Mouse (Mus musculus): ENCODE results near the gene Ddx21. TPM values are rescaled to one million over a fixed set of nuclear protein-coding genes. Genes with fewer than 3 reads are reported as not detected.
A peak's percentile ranks its signal among the peaks of the same experiment; 100 is the strongest.

Gene Ddx21
- total and polyA plus RNA-seq, 3 experiments = 114 to 327 (median 145) TPM

GRCm38 (mm10) chr10:62550787-62551300, 51.2 kb downstream of the Ddx21 start:
- in situ Hi-C loops (cut with MboI; ENCODE audit: low pct_ligation_motif_present, low pct_unique_long_range_greater_than_20kb, low sequenced_read_pairs) (no loop called here), dilution Hi-C loops (cut with MboI; ENCODE audit: extremely low pct_ligation_motif_present, extremely low pct_unique_long_range_greater_than_20kb, low sequenced_read_pairs) (no loop called here)
- H3K9ac ChIP-seq (ENCODE audit: insufficient read depth, low read depth) = no peak overlapping the region
- H3K27ac ChIP-seq (ENCODE audit: insufficient read depth, low read depth) = no peak overlapping the region
- no peak overlapping the region for H3K4me2 ChIP-seq (ENCODE audit: insufficient read depth, low read depth, poor library complexity, severe bottlenecking)
- no peak for DNase-seq (ENCODE audit: extremely low read depth)
- no peaks in the 10 kb centered on the region for H3K27me3 ChIP-seq (replicated peaks)
- no peaks in the 10 kb centered on the region for H3K79me2 ChIP-seq (replicated peaks; ENCODE audit: control insufficient read depth, extremely low read depth, insufficient read depth, poor library complexity, severe bottlenecking)
- H3K36me3 ChIP-seq (replicated peaks in 1 of 2; ENCODE audit: control insufficient read depth in 1 of 2, insufficient read depth in 1 of 2, low read length in 1 of 2) = peaks cover 0 to 2% of the 10 kb centered on the region in 2 experiments
- H3K9me3 ChIP-seq (replicated peaks; ENCODE audit: low read length) = no peaks in the 10 kb centered on the region
- H3K4me3 ChIP-seq (replicated peaks in 1 of 3; ENCODE audit: low read depth in 2 of 3, low read length in 2 of 3, poor library complexity in 1 of 3) = no peak overlapping the region
- TF ChIP-seq ETS1 (conservative IDR thresholded peaks at IDR 0.05; ENCODE audit: low read depth, low read length) (no peak), HCFC1 (IDR thresholded peaks at IDR 0.05; ENCODE audit: low read depth, low read length) (no peak), UBTF (IDR thresholded peaks at IDR 0.05; ENCODE audit: low read depth, low read length) (no peak), SMC3 (IDR thresholded peaks at IDR 0.05; ENCODE audit: low read depth, low read length) (no peak), CTCF (conservative IDR thresholded peaks at IDR 0.05 in 1 of 2, IDR thresholded peaks at IDR 0.05 in 1 of 2; ENCODE audit: low read depth in 2 of 2, low read length in 2 of 2) (no peak), IRF4 (IDR thresholded peaks at IDR 0.05; ENCODE audit: low read depth, low read length) (no peak), TCF12 (IDR thresholded peaks at IDR 0.05; ENCODE audit: low read depth, low read length) (no peak), BHLHE40 (IDR thresholded peaks at IDR 0.05; ENCODE audit: low read depth, low read length) (no peak), USF2 (conservative IDR thresholded peaks at IDR 0.05; ENCODE audit: low read depth, low read length) (no peak), POLR2A (IDR thresholded peaks at IDR 0.05; ENCODE audit: low read depth, low read length) (no peak), MXI1 (IDR thresholded peaks at IDR 0.05; ENCODE audit: low read depth, low read length) (no peak), ZC3H11A (IDR thresholded peaks at IDR 0.05; ENCODE audit: low read depth, low read length) (no peak), NRF1 (IDR thresholded peaks at IDR 0.05; ENCODE audit: low read depth, low read length) (no peak), MAFK (IDR thresholded peaks at IDR 0.05; ENCODE audit: insufficient replicate concordance, low read length) (no peak), SIN3A (IDR thresholded peaks at IDR 0.05; ENCODE audit: low read length) (no peak)
- peaks cover under 1 to 21% of the 10 kb centered on the region in 2 experiments; a peak in 2 of 4 replicates for H3K4me1 ChIP-seq (ENCODE audit: control insufficient read depth in 1 of 2, insufficient read depth in 2 of 2)

GRCm38 (mm10) chr10:62549523-62550166, 52.4 kb downstream of the Ddx21 start:
- H3K4me2 ChIP-seq (ENCODE audit: insufficient read depth, low read depth, poor library complexity, severe bottlenecking) = peak overlapping the region; percentile 38
- in situ Hi-C loops (cut with MboI; ENCODE audit: low pct_ligation_motif_present, low pct_unique_long_range_greater_than_20kb, low sequenced_read_pairs) (no loop called here), dilution Hi-C loops (cut with MboI; ENCODE audit: extremely low pct_ligation_motif_present, extremely low pct_unique_long_range_greater_than_20kb, low sequenced_read_pairs) (no loop called here)
- peaks cover 6 to 29% of the 10 kb centered on the region in 2 experiments for H3K4me1 ChIP-seq (ENCODE audit: control insufficient read depth in 1 of 2, insufficient read depth in 2 of 2)
- no peaks in the 10 kb centered on the region for H3K27me3 ChIP-seq (replicated peaks)
- no peak for TF ChIP-seq ZKSCAN1 (IDR thresholded peaks at IDR 0.05; ENCODE audit: borderline replicate concordance, low read depth, low read length)
- no peak for TF ChIP-seq USF2 (conservative IDR thresholded peaks at IDR 0.05; ENCODE audit: low read depth, low read length)
- TF ChIP-seq MXI1 (IDR thresholded peaks at IDR 0.05; ENCODE audit: low read depth, low read length) = no peak
- peak; percentile 29; the same call in 1 of the 2 replicates for TF ChIP-seq BHLHE40 (IDR thresholded peaks at IDR 0.05; ENCODE audit: low read depth, low read length)
- TF ChIP-seq MAZ (IDR thresholded peaks at IDR 0.05; ENCODE audit: low read depth, low read length) = 0 out of 2 replicates have a peak, but pooled peaks have one; percentile 20
- TF ChIP-seq RAD21 (IDR thresholded peaks at IDR 0.05; ENCODE audit: low read depth, low read length) = peak; percentile 66
- TF ChIP-seq ETS1 (conservative IDR thresholded peaks at IDR 0.05; ENCODE audit: low read depth, low read length) = no peak
- TF ChIP-seq MAFK (IDR thresholded peaks at IDR 0.05; ENCODE audit: insufficient replicate concordance, low read length) = no peak
- peak; percentile 80 for TF ChIP-seq SMC3 (IDR thresholded peaks at IDR 0.05; ENCODE audit: low read depth, low read length)
- TF ChIP-seq POLR2A (IDR thresholded peaks at IDR 0.05; ENCODE audit: low read depth, low read length) = no peak
- TF ChIP-seq SIN3A (IDR thresholded peaks at IDR 0.05; ENCODE audit: low read length) = no peak
- TF ChIP-seq USF1 (IDR thresholded peaks at IDR 0.05; ENCODE audit: low read depth, low read length) = no peak
- peak; percentile 79 to 95 for TF ChIP-seq CTCF (conservative IDR thresholded peaks at IDR 0.05 in 1 of 2, IDR thresholded peaks at IDR 0.05 in 1 of 2; ENCODE audit: low read depth in 2 of 2, low read length in 2 of 2)
- TF ChIP-seq NELFE (IDR thresholded peaks at IDR 0.05; ENCODE audit: low read depth, low read length) = no peak
- TF ChIP-seq KAT2A (IDR thresholded peaks at IDR 0.05; ENCODE audit: insufficient replicate concordance, low read length) = no peak
- H3K36me3 ChIP-seq (replicated peaks in 1 of 2; ENCODE audit: control insufficient read depth in 1 of 2, insufficient read depth in 1 of 2, low read length in 1 of 2) = no peaks in the 10 kb centered on the region
- no peaks in the 10 kb centered on the region for H3K79me2 ChIP-seq (replicated peaks; ENCODE audit: control insufficient read depth, extremely low read depth, insufficient read depth, poor library complexity, severe bottlenecking)
- no peak overlapping the region for H3K27ac ChIP-seq (ENCODE audit: insufficient read depth, low read depth)
- H3K4me3 ChIP-seq (replicated peaks in 1 of 3; ENCODE audit: low read depth in 2 of 3, low read length in 2 of 3, poor library complexity in 1 of 3) = no peak overlapping the region
- H3K9me3 ChIP-seq (replicated peaks; ENCODE audit: low read length) = no peaks in the 10 kb centered on the region
- peak; percentile 88 for DNase-seq (ENCODE audit: extremely low read depth)
- H3K9ac ChIP-seq (ENCODE audit: insufficient read depth, low read depth) = 0 out of 2 replicates have a peak overlapping the region, but pooled peaks have one; percentile 21
